Mouse (Mus musculus) Patski (cell line): Measurements from ENCODE around the gene Hsd17b14. TPM values are rescaled to one million over a fixed set of nuclear protein-coding genes. Genes with fewer than 3 reads are reported as not detected.
"Not testable (repeated sequence)": the region's sequence is repeated elsewhere in the genome, so short reads cannot be mapped to it uniquely, and the experiment has no call there.

Source experiments
- ATAC-seq: fragments of 100-300 bp; one replicate; pipeline ENCODE4 v1.8.0; 2021
- CTCF ChIA-PET: fragments of 350-600 bp; sonication (Branson Sonifier 250); formaldehyde crosslinking; loops from one replicate; lab custom pipeline; 2022; ENCODE audit warnings: inconsistent platforms; lab: Charles Lee
- POLR2A ChIA-PET: fragments of 350-600 bp; sonication (Branson Sonifier 250); formaldehyde crosslinking; loops from one replicate; lab custom pipeline; 2022; ENCODE audit warnings: antibody characterized with exemption, inconsistent platforms; lab: Charles Lee
- DNase-seq: peaks from one replicate; pipeline ENCODE4 v3.0.0-alpha.2; 2011; ENCODE audit warnings: low read depth, low spot score
- H3K27me3 ChIP-seq: fragments of 371-371 bp; one replicate; pipeline ENCODE4 v1.5.1; 2021
- CTCF ChIP-seq: fragments of 100-300 bp; IDR thresholded peaks from one replicate; pipeline ENCODE4 v1.5.1; 2021
- in situ Hi-C: fragments of 300-500 bp; cut with MboI; formaldehyde crosslinking; loops from 3 replicates; pipeline ENCODE4 v1.11.1; 2018; ENCODE audit warnings: low pct_unique_long_range_greater_than_20kb, mixed read lengths
- polyA plus RNA-seq: library from polyadenylated mRNA; unstranded; gene quantifications from one replicate; pipeline ENCODE4 v1.2.3, GENCODE M21; 2021

The Hsd17b14 gene
- 1.6 TPM for polyA plus RNA-seq

DNA sequence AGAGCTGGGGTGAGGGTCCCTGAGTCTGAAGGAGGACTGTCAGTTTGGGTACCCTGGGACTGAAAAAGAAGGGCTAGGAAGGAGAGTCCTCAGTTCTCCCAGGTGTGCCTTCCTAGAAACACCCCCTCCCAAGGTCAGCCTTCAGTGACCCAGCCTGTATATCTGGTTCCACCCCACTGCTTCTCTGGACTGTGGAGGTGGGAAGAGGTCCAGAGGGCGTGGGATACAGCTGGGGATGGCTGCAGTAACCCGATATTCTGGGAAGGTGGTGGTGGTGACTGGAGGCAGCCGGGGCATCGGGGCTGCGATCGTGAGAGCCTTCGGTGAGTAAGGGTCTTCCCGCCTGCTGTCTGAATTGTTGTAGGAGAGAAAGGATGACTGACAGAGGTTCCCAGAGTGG lies at the start of gene Hsd17b14:
Gene Hsd17b14 (plus strand): TSS at position 150 of the 400 bp plus-strand sequence.
- ChIA-PET CTCF (interaction anchor here (0.9 to 8.6 kb wide), 5 partner anchors 16 to 128 kb away, joined by 3 to 116 read pairs (median 4); partner anchors contain the start of gene Ntn5), POLR2A (interaction anchor here (1.6 kb wide), 1 partner anchor 12 kb away, joined by 5 read pairs; no protein-coding TSS in a partner anchor)
- TF ChIP-seq CTCF: no peak
- no peak for ATAC-seq
- DNase-seq: no peak
- no peaks in the 10 kb centered on the region for H3K27me3 ChIP-seq
- in situ Hi-C loops: no loop called here

DNA sequence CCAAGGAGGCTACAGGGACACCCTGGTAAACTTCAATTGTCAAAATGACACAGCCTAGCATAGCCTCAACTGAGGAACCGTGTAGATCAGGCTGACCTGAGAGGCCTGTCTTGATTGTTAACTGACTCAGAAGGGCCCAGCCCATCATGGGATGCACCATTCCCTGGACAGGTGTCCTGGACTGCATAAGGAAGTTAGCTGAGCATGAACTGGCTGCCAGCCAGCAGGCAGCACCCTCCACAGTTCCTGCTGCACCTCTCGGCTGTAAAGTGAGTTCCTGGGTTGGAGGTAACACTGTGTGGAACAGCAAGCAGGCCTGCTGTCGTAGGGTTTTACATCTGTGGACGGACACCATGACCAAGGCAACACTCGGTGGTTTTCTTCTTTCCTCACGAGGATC lies 47.1 kb upstream of the Hsd17b14 start:
- ChIA-PET POLR2A (interaction anchor here (0.6 kb wide), 1 partner anchor 197 kb away, joined by 3 read pairs; the partner anchor contains the start of gene Dbp), CTCF (no interaction called here)
- no peaks in the 10 kb centered on the region for H3K27me3 ChIP-seq
- DNase-seq (no peak), ATAC-seq (no peak)
- no peak for TF ChIP-seq CTCF
- in situ Hi-C loops: no loop called here

DNA sequence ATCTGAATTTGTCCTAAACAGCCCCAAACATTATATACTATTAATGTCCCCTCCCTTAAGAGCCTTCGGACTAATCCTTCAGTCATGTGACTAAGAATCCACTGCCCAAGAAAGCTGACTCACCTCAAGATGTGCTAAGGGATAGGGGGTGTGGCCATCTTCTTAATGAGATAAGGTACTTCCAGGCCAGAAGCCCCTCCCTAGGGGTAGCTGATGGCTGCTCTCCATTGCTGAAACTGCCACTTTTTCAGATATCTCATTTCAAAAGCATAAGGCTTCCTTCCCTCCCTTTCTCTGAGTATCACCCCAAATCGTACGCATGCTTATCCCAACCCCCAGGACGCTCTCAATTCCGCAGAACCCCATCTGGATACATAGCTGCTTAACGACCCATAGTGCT lies 46.1 kb upstream of the Hsd17b14 start:
- no peak for DNase-seq
- ATAC-seq: no peak
- no peaks in the 10 kb centered on the region for H3K27me3 ChIP-seq
- TF ChIP-seq CTCF: no peak
- in situ Hi-C loops: no loop called here
- ChIA-PET POLR2A (interaction anchor here (1.4 kb wide), 1 partner anchor 17 kb away, joined by 5 read pairs; no protein-coding TSS in a partner anchor), CTCF (interaction anchor here (0.7 to 1.1 kb wide), 3 partner anchors 16 to 38 kb away, joined by 3 read pairs; no protein-coding TSS in a partner anchor)

DNA sequence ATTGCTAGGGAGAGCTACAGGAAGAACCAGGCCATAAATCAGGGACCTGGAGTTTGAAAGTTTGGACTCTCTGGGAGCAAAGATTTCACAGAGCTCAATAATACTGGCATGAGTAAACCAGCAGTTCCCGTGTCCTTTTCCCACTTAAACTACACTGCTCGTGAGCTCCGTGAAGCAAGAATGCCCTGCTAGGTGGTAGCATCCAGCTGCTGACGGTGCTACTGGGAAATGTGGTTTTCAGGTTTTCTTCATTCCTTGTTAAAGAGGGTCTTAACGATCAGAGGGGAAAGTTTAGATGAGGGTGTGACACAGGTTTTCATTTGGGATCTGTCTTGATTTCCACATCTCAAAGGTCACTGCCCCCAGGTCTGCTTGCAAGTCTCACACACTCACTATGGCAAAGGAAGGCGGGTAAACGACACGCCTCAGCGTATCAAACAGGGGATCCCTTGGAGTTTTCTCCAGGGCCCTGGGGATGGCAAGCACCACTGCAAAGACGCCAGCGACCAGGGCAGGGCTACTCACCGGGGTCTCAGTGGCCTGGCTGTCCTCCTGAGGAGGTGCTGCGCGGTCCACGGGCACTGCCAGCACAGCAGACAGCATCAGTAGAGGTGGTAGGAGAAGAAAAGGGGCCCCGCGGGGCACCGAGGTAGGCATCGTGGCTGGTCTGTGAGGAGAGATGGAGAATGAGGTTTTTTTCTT lies 45.4 kb upstream of the Hsd17b14 start:
- POLR2A ChIA-PET: interaction anchor here (1.4 kb wide), 1 partner anchor 16 kb away, joined by 5 read pairs; no protein-coding TSS in a partner anchor
- CTCF ChIA-PET: interaction anchor here (0.7 to 1.1 kb wide), 2 partner anchors 32 to 38 kb away, joined by 3 read pairs; no protein-coding TSS in a partner anchor
- no peaks in the 10 kb centered on the region for H3K27me3 ChIP-seq
- ATAC-seq (peak; percentile 14), DNase-seq (no peak)
- in situ Hi-C loops: no loop called here
- TF ChIP-seq CTCF: no peak

DNA sequence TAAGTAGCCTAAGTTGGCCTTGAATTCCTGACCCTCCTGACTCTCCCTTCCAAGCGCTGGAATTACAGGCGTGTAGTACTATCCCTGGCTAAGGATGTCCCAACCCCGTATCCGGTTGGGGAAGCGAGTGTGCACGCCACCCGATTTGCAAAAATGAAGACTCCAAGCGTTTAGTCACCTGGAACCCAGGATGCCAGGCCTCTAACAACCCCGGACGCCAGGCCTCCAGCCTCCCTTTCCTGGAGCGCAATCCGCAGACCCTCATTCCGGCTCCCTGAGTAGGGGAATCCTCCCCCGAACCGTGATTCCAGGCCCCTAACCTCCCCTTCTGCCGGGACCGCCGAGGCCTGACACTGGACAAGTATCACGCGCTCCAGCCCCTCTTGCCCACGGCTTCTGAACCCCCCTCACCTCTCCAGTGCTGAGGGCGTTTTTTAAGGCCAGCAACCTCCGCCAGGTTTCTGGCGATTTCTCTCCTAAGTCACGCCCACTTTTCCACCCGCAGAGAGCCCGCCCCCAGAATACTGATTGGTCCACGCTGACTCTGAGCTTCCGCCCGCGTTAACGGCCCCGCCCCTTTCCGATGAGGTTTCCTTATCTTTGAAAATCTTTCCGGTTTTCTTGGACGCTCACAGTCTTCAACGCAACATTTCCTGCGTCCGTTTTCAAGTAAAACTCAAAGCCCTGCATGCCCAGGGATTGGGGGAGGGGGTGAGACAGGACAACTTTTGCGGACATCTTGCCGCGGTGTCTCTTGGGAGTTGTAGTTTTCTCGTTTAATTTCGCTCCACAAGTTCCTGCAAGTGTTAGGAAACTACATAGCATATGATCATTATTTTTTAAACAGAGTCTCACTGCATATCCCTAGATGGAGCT lies 44.5 kb upstream of the Hsd17b14 start, which contains the start of gene Nucb1:
Gene Nucb1 (minus strand): TSS at position 495 of the 876 bp plus-strand sequence.
- ChIA-PET CTCF (interaction anchor here (1.0 to 2.3 kb wide), 6 partner anchors 9 to 48 kb away, joined by 3 to 8 read pairs (median 3); no protein-coding TSS in a partner anchor), POLR2A (interaction anchor here (1.2 to 1.4 kb wide), 3 partner anchors 8 to 29 kb away, joined by 4 to 5 read pairs (median 5); no protein-coding TSS in a partner anchor)
- peak; percentile 71 for ATAC-seq
- in situ Hi-C loops: no loop called here
- no peak for TF ChIP-seq CTCF
- peak; percentile 47 for DNase-seq
- no peaks in the 10 kb centered on the region for H3K27me3 ChIP-seq

DNA sequence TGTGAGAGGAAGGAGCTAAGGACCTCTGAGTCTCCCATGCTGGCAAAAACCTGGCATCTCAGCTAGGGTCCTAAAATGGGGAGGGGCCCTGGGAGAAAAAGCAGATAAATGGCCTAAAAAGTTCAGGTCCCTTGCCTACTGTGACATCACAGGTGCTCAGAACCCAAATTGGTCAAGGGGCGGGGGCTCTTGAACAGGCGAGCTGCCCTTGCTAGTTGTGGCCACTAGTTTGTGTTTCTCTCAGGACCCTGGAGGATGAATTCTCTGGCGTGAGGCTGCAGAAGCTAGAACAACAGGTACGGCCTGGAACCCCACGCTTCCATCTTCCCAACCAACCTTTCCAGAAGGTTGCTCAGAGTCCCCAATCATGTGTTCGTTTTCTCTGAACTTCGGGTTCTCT lies 40.3 kb upstream of the Hsd17b14 start:
- CTCF ChIA-PET: no interaction called here
- in situ Hi-C loops: no loop called here

DNA sequence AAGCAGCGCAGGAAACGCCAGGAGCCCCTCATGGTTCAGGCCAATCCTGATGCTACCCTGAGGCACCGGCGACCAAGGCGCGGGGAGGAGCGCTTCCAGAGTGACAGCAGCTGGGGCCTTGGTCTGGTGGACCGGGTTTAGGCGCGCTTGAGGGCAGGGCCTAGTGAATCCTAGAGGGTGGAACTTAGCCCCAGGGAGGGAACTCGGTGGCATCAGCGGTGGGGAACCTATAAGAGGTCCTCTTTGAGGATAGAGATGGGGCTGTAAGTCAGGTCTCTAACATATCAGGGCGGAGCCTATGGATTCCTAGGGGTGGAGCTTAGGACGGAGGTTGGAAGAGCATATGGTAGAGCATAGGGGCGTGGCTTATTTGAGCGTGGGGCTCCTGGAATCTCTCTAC lies 39.3 kb upstream of the Hsd17b14 start:
- ATAC-seq: no peak
- no peak for TF ChIP-seq CTCF
- POLR2A ChIA-PET: no interaction called here

More for the DNA sequence above, 40.3 kb upstream of the Hsd17b14 start:
- no peak for TF ChIP-seq CTCF
- no peaks in the 10 kb centered on the region for H3K27me3 ChIP-seq
- POLR2A ChIA-PET: interaction anchor here (0.6 kb wide), 1 partner anchor 166 kb away, joined by 3 read pairs; no protein-coding TSS in a partner anchor
- no peak for DNase-seq
- no peak for ATAC-seq

DNA sequence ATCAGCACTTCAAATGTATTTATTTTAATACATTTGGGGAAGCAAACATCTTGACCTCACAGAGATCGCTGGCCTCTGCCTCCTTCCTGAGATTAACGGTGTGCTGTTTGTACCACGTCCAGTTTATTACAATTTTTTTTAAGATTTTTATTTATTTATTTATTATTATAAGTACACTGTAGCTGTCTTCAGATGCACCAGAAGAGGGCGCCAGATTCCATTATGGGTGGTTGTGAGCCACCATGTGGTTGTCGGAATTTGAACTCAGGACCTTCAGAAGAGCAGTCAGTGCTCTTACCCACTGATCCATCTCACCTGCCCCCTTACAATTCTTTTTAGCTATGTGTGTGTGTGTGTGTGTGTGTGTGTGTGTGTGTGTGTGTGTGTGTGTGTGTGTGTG lies 37.8 kb upstream of the Hsd17b14 start:
- CTCF ChIA-PET, H3K27me3 ChIP-seq, in situ Hi-C loops, DNase-seq, POLR2A ChIA-PET, ATAC-seq: not testable (repeated sequence)

More for the DNA sequence above, 39.3 kb upstream of the Hsd17b14 start:
- no peaks in the 10 kb centered on the region for H3K27me3 ChIP-seq
- DNase-seq: no peak
- CTCF ChIA-PET: no interaction called here
- in situ Hi-C loops: no loop called here

DNA sequence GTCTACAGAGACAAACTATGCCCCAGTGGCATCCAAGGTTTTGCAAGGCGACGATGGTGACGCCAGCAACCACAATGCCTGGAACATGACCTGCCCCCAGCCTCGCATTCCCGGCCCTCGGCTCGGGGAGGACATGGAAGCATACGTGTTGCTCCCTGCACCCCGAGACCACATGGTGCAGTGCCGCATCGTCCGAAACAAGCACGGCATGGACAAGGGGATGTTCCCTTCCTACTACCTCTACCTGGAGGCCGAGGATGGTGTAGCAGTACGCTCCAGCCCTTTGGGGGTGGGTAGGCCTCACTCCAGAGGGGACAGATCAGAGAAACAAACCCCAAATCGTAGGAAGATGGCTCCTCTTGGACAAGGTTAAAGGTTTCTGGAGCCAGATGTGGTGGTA lies 36.1 kb upstream of the Hsd17b14 start:
- POLR2A ChIA-PET: no interaction called here
- no peaks in the 10 kb centered on the region for H3K27me3 ChIP-seq
- in situ Hi-C loops: no loop called here
- ATAC-seq (no peak), DNase-seq (no peak)
- no peak for TF ChIP-seq CTCF
- CTCF ChIA-PET: no interaction called here
